Mouse (Mus musculus): ENCODE measurements around the gene Akip1.

Akip1 gene

DNA sequence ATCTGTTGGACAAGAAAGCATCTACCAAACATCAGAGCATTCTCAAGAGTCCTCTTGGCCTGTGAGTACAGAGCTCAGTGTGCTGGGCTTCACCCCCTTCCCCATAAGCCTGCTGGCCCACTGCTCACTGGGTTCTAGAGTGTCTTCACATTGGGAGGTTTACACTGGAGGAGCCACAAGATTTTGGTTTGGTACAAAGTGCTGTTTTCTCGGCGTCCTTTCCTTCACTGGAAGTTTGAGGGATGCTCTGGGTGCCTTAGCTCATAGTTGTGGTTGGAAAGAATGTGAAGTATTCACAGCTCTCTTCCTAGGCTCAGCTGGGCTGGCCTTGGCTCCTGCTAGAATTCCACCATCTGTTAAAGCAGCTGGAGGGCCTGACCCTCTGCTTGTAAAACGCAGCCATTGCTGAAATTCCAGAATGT lies 5.5 kb downstream of the Akip1 start:
- DNase-seq: no peak

DNA sequence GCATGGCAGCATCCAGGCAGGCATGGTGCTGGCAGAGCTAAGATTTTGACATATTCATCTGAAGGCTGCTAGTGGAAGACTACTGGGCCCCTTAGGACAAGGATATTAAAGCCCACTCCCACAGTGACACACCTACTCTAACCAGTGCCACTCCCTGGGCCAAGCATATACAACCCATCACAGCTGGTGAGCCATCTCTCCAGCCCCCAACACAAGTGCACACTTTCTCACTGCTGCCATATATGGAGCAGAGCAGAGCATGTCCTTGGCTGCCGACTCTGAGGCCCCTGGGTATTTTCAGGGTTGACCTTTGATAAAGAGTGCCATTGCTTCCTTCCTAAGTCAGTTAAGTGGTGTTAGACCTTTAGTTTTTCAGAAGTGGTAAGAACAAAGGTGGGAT lies 6.6 kb downstream of the Akip1 start:
- no peak for DNase-seq

DNA sequence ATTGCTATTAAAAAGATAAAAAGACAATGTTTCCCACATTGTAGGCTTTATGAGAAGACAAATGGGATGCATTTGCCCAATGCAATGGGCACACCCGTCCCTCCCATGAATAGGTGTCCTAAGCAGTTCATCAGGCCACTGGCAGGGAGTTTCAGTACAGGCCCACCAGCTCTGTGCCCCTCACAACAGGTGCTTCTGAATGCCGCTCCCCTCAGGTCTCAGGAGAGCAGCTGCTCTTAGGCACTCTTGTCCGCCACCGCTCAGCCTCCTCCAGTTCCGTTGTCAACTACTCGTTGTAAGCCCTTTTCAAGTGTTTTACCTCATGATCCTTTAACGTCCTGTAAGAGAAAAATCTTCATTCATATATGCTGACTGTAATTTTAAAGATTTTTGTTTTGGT lies 8.7 kb downstream of the Akip1 start:
- DNase-seq: no peak

DNA sequence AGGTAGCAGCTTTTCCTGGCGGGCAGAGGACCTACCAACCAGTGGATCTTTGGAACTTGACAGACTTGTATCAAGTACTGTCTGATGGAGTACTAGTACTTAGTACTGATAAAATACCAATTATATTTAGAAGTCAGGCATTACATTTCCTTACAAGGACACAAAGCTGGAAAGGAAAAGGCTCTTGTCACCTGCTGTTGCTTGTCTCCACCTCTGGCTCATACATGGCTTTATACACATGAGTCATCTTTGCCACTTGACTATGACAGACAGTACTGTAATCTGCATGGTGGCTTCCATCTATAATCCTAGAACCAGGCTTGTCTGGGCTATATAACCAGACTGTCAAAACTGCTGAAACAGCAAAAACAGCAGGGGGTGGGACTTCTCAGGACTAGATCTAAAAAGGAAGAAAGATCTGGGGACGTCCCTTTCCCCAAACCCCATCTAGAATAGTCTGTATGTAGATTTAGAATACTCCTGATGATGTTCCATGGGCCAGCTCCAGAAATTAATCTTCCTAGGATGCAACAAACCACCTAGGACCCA lies 10.0 kb downstream of the Akip1 start:
- no peak for DNase-seq

DNA sequence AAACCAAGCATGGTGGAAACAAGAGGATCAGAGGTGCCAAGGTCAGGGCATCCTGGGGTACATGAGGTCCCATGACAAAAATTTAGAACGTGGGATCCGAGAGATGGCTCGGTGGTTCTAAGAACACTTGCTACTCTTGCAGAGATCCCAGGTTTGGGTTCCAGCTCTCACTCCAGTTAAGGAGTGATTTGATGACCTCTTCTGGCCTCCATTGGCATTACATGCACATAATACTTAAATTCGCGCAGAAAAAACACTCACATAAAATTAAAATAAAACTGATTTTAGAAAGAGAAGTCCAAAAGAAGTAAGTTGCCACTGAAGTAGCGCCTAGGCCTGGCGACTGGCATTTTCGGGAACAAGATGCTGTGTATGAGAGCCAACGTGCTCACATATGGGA lies 15.8 kb downstream of the Akip1 start:
- DNase-seq: peak; percentile 38

DNA sequence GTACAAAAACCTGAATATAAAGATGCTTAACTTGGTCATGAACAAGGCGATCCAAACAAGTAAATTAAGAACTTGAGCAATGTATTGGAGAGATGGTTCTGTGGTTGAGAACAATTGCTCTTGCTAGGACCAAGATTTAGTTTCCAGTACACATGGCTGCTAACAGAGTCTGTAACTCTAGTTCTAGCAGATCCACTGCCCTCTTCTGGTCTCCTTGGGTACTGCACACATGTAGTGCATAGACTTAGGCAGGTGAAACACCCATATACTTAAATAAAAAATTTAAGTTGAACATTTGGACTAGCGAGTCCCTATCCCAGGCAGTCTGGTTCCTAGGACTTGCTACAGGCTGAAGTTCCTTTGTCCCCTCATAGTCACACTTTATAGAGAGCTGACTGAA lies 19.1 kb downstream of the Akip1 start:
- DNase-seq: no peak

DNA sequence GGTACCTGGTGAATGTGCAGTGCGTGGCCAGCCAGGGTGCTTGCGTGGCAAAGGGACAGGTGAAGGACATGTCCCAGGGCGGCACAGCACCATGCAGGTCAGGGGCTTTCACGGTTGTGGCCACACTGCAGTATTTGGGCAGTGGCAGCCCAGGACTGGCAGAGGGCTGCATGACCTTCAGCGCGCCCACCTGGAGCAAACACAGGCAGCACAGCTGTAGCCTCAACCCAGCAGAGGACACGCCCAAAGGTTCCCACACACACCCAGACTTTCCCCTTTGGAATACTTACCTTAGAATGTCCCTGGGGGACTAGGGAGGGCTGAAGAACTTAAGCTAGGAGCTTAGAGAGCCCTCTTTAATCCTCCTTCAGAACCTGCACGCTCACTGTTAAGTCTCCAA lies 19.6 kb downstream of the Akip1 start:
- DNase-seq: no peak

DNA sequence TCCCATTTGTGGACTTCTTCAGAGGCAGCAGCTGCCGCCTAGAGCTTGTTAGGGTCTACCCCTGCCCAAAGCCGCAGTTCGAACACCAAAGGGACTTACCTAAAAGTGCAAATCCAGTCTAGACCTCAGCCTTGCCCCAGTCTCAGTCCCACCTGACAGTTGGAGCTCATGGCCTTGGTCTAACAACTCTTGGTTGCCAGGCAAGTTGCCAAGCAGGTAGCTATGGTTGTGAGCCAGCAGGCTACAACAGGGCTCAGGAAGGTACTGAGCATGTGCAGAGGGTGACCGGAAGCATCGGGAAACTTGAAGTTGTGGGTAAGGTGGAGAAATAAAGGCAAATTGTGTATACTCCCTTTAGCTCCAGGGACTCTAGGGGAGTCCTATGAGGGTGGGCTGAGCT lies 20.2 kb downstream of the Akip1 start, which contains the start of gene BC051019:
BC051019 (minus strand) TSS at position 154 of the 400 bp plus-strand sequence.
- DNase-seq: no peak

DNA sequence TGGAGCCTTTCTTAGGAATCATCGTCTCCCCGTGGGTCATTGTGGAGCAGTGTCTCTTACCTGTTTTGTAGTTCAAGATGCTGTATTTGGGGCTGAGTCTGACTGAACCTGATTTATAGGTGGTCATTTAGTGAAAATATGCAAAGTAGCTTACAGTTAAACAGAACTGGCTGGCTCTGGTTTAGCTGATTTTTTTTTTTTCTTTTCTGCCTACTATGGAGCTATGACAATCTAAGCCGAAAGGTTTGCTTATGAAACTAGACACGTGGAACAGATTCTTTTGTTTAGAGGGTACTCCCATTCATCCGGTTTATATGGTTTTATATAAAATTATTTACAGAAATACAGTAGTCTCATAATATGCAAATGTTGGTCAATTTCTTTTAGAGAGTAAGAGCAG lies 28.1 kb downstream of the Akip1 start, which contains the start of gene Ascl3:
Ascl3 (minus strand) TSS at position 101 of the 400 bp plus-strand sequence.
- DNase-seq: no peak

DNA sequence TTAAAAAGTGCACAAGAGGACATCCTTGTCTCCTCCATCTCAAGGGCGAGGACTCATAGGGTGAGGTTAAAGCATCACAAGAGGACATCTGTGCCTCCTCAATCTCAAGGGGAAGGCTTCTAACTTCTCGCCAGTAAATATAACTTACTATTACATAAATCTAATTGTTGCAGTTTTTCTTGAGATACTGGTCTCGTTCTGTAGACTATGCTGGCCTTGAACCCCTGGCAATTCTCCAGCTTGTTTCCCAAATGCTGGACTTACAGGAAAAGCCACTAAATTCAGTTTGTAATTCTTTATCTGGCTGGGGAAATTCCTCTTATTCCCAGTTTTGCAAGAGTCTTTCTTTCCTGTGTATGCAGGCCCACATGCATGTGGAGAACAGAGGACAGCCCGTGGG lies 31.3 kb downstream of the Akip1 start:
- DNase-seq: no peak

DNA sequence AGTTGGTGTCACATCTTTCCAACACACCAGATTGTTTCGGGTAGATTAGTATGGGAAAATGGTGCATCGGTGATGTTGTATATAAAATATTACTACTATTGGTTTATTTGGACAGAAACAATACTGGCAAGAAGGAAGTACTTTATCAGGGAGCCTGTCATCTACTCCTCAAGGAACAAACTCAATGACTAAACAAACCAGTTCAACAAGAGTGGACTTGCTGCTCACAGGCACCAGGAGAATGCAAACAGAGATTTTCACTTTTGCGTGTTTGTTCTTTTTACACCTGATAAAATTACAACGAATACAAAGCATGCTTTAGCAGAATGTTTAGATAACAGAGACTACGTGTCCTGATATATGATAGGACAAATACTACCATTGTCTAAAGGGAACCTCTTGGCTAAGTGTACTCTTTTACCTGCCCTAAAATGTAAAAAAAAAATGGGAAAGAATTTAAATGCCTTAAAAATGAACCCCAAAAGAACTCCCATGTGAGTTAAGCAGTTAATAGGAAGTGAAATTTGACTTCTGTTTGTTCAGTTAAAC lies 36.4 kb downstream of the Akip1 start:
- no peak for DNase-seq

DNA sequence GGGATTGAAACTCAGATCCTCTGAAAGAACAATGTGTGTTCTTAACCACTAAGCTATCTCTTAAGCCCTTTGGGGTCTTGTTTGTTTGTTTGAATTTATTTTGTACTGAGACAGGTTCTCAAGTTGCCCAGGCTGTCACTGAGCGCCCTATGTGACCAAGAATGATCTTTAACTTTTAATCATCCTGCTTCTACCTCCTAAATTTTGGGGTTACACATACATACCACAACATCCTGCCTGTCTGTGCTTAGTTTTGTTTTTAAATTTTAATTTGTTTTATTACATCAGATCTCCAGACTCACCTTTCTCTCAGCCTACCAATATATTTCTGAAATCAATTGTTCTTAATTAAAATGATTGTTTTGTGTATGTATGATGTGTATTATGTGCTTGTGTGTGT lies 37.6 kb downstream of the Akip1 start:
- DNase-seq: no peak

DNA sequence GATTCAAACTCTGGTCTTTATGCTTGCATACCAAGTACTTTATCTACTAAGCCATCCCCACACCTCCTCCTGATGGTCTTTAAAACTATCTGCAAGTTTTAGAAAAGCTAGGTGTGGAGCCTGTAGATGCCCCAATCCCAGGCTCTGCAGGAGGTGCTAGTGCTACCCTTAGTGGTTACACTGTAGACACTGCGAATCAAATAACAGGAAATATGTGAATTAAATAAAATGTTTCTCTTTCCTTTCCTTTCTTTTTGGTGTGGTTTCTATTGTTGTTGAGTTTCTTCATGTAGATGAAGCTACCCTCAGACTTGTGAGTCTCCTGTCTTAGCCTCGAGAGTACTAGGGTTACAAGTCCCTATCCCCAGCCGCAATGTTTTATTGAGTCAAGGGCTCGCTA lies 38.2 kb downstream of the Akip1 start:
- no peak for DNase-seq

DNA sequence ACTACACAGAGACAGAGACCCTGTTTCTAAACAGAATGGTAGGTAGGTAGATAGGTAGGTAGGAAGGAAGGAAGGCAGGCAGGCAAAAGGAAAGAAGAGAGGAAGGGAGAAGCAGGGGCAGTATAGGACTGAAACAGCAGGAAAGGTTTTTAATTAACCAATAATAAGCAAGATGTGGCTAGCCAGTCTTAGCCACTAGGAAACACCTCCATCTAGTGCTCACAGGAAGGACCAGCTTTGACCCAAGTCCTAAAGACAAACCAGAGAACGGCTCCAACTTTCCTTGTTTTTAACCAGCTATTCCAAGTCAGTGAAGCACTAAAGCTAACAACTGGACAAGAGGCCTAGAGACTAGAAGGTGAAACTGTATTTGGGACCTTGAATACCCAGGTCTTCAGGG lies 44.3 kb downstream of the Akip1 start:
- DNase-seq: no peak

DNA sequence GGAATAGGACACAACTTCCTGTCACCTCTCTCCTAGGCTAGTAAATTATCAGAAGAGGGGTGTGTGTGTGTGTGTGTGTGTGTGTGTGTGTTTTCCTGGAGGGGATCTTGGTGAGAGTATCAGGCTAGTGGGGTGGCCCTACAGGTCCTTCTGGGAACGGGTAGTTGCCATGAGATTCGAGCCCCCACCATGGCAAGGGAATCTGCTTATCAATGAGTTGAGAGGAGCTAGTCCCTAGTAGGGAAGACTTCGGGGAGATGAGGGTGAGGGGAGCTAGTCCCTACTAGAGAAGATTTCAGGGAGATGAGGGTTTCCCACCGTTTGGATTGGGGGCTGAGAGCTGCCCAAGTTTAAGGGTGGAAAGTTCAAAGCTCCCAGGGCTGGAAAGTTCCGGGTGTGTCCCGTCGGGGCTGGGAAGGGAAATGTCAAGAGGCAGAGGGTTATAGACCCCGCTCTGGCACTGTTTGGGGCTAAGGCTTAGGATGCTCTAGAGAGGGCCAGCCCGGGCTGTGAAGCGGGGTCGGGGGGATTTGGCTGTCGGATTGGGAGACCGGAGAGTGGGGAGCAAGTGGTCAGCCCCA lies 48.0 kb downstream of the Akip1 start:
- no peak for DNase-seq

DNA sequence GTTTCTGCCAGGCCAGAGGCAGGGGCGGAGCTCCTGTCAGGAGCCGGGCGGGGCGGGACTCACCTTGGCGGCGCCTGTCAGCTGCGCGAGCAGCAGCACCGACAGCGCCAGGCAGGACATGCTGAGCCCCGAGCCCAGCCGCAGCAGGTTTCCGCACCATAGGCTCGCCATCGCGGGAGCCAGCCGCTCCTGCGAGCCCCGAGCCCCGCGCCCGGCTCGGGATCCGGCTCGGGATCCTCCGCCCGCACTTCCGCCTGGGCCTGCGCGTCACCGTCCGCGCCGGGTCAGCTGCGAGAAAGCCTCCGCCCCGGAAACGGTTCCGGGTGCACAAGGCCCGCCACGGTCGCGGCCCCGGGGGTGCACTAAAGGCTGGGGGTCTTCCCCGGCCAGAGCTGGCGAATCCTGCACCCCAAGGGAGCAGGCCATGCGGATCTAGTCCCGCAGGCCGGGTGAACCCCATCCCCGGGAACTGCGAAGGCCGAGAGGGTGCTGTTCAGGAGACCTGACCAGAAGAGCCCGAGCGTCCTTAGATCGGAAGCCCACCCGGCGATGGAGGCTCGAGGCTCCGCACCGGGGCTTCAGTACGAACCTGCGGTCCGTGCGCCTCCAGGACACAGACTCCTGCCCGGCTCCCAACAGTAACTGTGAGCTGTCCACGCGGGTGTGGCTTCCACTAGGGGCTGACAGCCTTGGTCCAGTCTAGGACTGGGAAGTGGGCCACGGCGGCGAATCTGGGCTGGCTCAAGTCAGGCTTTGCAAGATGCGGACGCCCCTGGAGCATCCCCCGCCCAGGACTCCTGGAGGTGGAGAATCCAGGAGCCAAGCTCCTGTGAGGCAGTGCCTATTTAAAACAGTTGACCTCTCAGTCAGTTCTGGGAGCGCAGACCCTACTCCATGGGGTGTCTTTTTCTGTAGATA lies 48.8 kb downstream of the Akip1 start, which contains the start of gene Tmem9b:
Tmem9b (minus strand) TSS at position 868 of the 918 bp plus-strand sequence.
- DNase-seq: peak; percentile 69

DNA sequence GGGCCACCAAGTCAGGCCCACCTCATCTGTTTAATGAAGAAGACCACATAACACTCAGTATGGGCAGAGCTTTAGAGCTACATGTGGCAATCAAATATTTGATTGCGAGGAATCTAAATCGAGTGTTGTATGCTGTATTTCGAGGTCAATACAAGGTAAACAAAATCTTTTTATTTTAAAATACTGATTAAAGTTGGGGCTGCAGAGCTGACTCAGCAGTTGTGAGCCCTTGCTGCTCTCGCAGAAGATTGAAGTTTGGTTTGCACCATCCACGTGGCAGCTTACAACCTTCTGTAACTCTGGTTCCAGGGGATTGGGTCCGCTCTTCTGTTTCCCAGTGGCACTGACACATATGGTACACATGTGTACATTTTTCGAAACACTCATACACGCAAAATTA lies 50.5 kb downstream of the Akip1 start:
- DNase-seq: no peak

DNA sequence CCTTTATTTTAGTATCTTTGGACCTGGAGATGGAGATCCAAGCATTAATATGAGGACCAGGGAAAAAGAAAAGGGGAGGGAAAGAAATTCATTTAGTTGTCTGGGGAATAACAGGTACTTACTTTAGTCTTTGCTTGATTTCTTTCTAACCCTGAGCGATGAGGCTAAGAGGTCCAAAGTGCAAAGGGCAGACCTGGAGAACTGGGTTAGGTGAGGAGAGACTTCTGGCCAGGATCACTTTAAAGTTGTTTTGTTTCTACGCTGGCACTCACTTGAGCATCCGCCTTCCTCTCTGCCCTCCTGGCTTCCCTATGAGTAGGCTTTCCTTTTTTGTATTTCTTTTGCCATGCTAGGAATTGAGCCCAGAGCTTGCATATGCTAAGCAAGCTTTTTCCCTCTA lies 52.8 kb downstream of the Akip1 start:
- no peak for DNase-seq
